Mouse (Mus musculus) embryonic facial prominence, embryonic 15.5 days (tissue): ENCODE results near the gene Slc12a1. TPM values are rescaled to one million over a fixed set of nuclear protein-coding genes. Genes with fewer than 3 reads are reported as not detected.

Experiments used
- ATAC-seq: fragments of 200-750 bp; cut with Nextera tagmentation; 2 replicates; pipeline ENCODE4 v1.8.0; 2017; ENCODE audit warnings: low read depth, moderate TSS enrichment; ENCODE audit not compliant: insufficient number of reproducible peaks, low FRiP score, low TSS enrichment
- H3K27ac ChIP-seq: fragments of 300-500 bp; sonication (generic); replicated peaks from 2 replicates; pipeline ENCODE4 v1.5.1; 2015; ENCODE audit warnings: mild to moderate bottlenecking, inconsistent platforms
- H3K27me3 ChIP-seq: fragments of 300-500 bp; sonication (generic); 2 replicates; pipeline ENCODE4 v1.6.1; 2015; ENCODE audit warnings: inconsistent platforms
- H3K36me3 ChIP-seq: fragments of 300-500 bp; sonication (generic); 2 replicates; pipeline ENCODE4 v1.6.1; 2015; ENCODE audit warnings: mild to moderate bottlenecking, inconsistent platforms
- H3K4me1 ChIP-seq: fragments of 300-500 bp; sonication (generic); 2 replicates; pipeline ENCODE4 v1.6.1; 2015; ENCODE audit warnings: inconsistent platforms
- H3K4me2 ChIP-seq: fragments of 300-500 bp; sonication (generic); replicated peaks from 2 replicates; pipeline ENCODE4 v1.6.1; 2015; ENCODE audit warnings: mild to moderate bottlenecking, inconsistent platforms
- H3K4me3 ChIP-seq: fragments of 300-500 bp; sonication (generic); replicated peaks from 2 replicates; pipeline ENCODE4 v1.5.1; 2015; ENCODE audit warnings: mild to moderate bottlenecking, inconsistent platforms
- H3K9ac ChIP-seq: fragments of 300-500 bp; sonication (generic); 2 replicates; pipeline ENCODE4 v1.6.1; 2015; ENCODE audit warnings: inconsistent platforms
- H3K9me3 ChIP-seq: fragments of 300-500 bp; sonication (generic); replicated peaks from 2 replicates; pipeline ENCODE4 v1.6.1; 2016; ENCODE audit warnings: inconsistent platforms
- WGBS: fragments of 180-500 bp; shearing (Covaris S2); methylation state at CpG from one replicate; pipeline ENCODE4 v1.1.7; 2015; 5-methylcytosine and 5-hydroxymethylcytosine counted together
- polyA plus RNA-seq: library from polyadenylated mRNA; unstranded; fragments of >200 nt; fragmentation: Nextera tagmentation; extraction: Ambion mirVana; gene quantifications from 2 replicates; pipeline ENCODE4 v1.2.1, GENCODE M21; 2015

The Slc12a1 gene
- polyA plus RNA-seq, 1 experiment from 2014 or later = not detected

GRCm38 (mm10) chr2:125211831-125212510 lies 59.7 kb downstream of the Slc12a1 start:
- 43% methylated on average over 10 of the region's 10 CpGs for WGBS
- no peak for ATAC-seq
- no peak overlapping the region for H3K4me2 ChIP-seq
- no peak overlapping the region for H3K27ac ChIP-seq
- 0 out of 2 replicates have a peak, but pooled peaks cover 8% of the 10 kb centered on the region for H3K4me1 ChIP-seq
- H3K4me3 ChIP-seq = no peak overlapping the region
- no peak overlapping the region for H3K9ac ChIP-seq
- H3K36me3 ChIP-seq = no peaks in the 10 kb centered on the region
- H3K9me3 ChIP-seq = no peaks in the 10 kb centered on the region
- no peaks in the 10 kb centered on the region for H3K27me3 ChIP-seq

GRCm38 (mm10) chr2:125214592-125214991 lies 62.3 kb downstream of the Slc12a1 start:
- no peak overlapping the region for H3K27ac ChIP-seq
- 2% methylated on average over 3 of the region's 3 CpGs for WGBS
- no peak for ATAC-seq
- no peak overlapping the region for H3K4me2 ChIP-seq
- no peaks in the 10 kb centered on the region for H3K36me3 ChIP-seq
- H3K4me1 ChIP-seq = 0 out of 2 replicates have a peak, but pooled peaks cover 8% of the 10 kb centered on the region
- no peak overlapping the region for H3K9ac ChIP-seq
- no peaks in the 10 kb centered on the region for H3K27me3 ChIP-seq
- no peak overlapping the region for H3K4me3 ChIP-seq
- no peaks in the 10 kb centered on the region for H3K9me3 ChIP-seq

- no peak overlapping the region for H3K4me2 ChIP-seq
- no peaks in the 10 kb centered on the region for H3K36me3 ChIP-seq
- H3K27me3 ChIP-seq = no peaks in the 10 kb centered on the region
- WGBS = 50% methylated on average over 6 of the region's 6 CpGs
- no peak overlapping the region for H3K9ac ChIP-seq
- H3K27ac ChIP-seq = no peak overlapping the region
- ATAC-seq = no peak
- no peaks in the 10 kb centered on the region for H3K9me3 ChIP-seq
- no peak overlapping the region for H3K4me3 ChIP-seq
- H3K4me1 ChIP-seq = no peaks in the 10 kb centered on the region
Observed at GRCm38 (mm10) chr2:125217286-125217685, 65.0 kb downstream of the Slc12a1 start.

GRCm38 (mm10) chr2:125218566-125218965 lies 66.3 kb downstream of the Slc12a1 start:
- Histone ChIP-seq H3K4me2 (no peak overlapping the region), H3K4me3 (no peak overlapping the region), H3K9me3 (no peaks in the 10 kb centered on the region), H3K4me1 (no peaks in the 10 kb centered on the region), H3K9ac (no peak overlapping the region), H3K27ac (no peak overlapping the region), H3K27me3 (no peaks in the 10 kb centered on the region), H3K36me3 (no peaks in the 10 kb centered on the region)
- 85% methylated on average over 1 of the region's 1 CpGs for WGBS
- ATAC-seq = no peak

- Histone ChIP-seq H3K4me3 (no peak overlapping the region), H3K9me3 (no peaks in the 10 kb centered on the region), H3K4me2 (no peak overlapping the region), H3K9ac (no peak overlapping the region), H3K27me3 (no peaks in the 10 kb centered on the region), H3K4me1 (no peaks in the 10 kb centered on the region), H3K36me3 (no peaks in the 10 kb centered on the region), H3K27ac (no peak overlapping the region)
- WGBS = 81% methylated on average over 3 of the region's 3 CpGs
- no peak for ATAC-seq
Observed at GRCm38 (mm10) chr2:125219268-125219667, 67.0 kb downstream of the Slc12a1 start.

- no peak overlapping the region for H3K4me2 ChIP-seq
- no peak for ATAC-seq
- 78% methylated on average over 1 of the region's 1 CpGs for WGBS
Observed at GRCm38 (mm10) chr2:125221673-125222072, 69.4 kb downstream of the Slc12a1 start.

GRCm38 (mm10) chr2:125228472-125229409 lies 76.4 kb downstream of the Slc12a1 start:
- 77% methylated on average over 11 of the region's 11 CpGs for WGBS
- ATAC-seq = no peak
- no peaks in the 10 kb centered on the region for H3K9me3 ChIP-seq

More at GRCm38 (mm10) chr2:125221673-125222072, 69.4 kb downstream of the Slc12a1 start:
- Histone ChIP-seq H3K36me3 (no peaks in the 10 kb centered on the region), H3K4me3 (no peak overlapping the region), H3K27ac (no peak overlapping the region), H3K4me1 (no peaks in the 10 kb centered on the region), H3K9ac (no peak overlapping the region), H3K9me3 (no peaks in the 10 kb centered on the region), H3K27me3 (no peaks in the 10 kb centered on the region)

GRCm38 (mm10) chr2:125232183-125232582 lies 79.9 kb downstream of the Slc12a1 start:
- Histone ChIP-seq H3K9me3 (no peaks in the 10 kb centered on the region), H3K9ac (no peak overlapping the region), H3K27ac (no peak overlapping the region), H3K36me3 (no peaks in the 10 kb centered on the region), H3K4me2 (no peak overlapping the region), H3K4me3 (no peak overlapping the region), H3K27me3 (no peaks in the 10 kb centered on the region), H3K4me1 (no peaks in the 10 kb centered on the region)
- ATAC-seq = no peak
- WGBS = 90% methylated on average over 4 of the region's 4 CpGs

More at GRCm38 (mm10) chr2:125228472-125229409, 76.4 kb downstream of the Slc12a1 start:
- H3K36me3 ChIP-seq = no peaks in the 10 kb centered on the region
- no peak overlapping the region for H3K4me2 ChIP-seq
- H3K4me1 ChIP-seq = no peaks in the 10 kb centered on the region
- H3K27me3 ChIP-seq = no peaks in the 10 kb centered on the region
- no peak overlapping the region for H3K27ac ChIP-seq
- H3K4me3 ChIP-seq = no peak overlapping the region
- H3K9ac ChIP-seq = no peak overlapping the region

- H3K4me2 ChIP-seq = no peak overlapping the region
- H3K27me3 ChIP-seq = no peaks in the 10 kb centered on the region
- no peaks in the 10 kb centered on the region for H3K4me1 ChIP-seq
- no peak for ATAC-seq
- 70% methylated on average over 2 of the region's 2 CpGs for WGBS
- H3K9ac ChIP-seq = no peak overlapping the region
- no peaks in the 10 kb centered on the region for H3K36me3 ChIP-seq
- H3K9me3 ChIP-seq = no peaks in the 10 kb centered on the region
- H3K27ac ChIP-seq = no peak overlapping the region
- H3K4me3 ChIP-seq = no peak overlapping the region
Observed at GRCm38 (mm10) chr2:125233537-125233936, 81.2 kb downstream of the Slc12a1 start.

GRCm38 (mm10) chr2:125234049-125234448 lies 81.7 kb downstream of the Slc12a1 start:
- WGBS = 85% methylated on average over 2 of the region's 2 CpGs
- no peaks in the 10 kb centered on the region for H3K4me1 ChIP-seq
- no peak overlapping the region for H3K27ac ChIP-seq
- no peak for ATAC-seq
- no peaks in the 10 kb centered on the region for H3K27me3 ChIP-seq
- no peak overlapping the region for H3K4me2 ChIP-seq
- H3K9ac ChIP-seq = no peak overlapping the region
- H3K4me3 ChIP-seq = no peak overlapping the region
- H3K9me3 ChIP-seq = no peaks in the 10 kb centered on the region
- H3K36me3 ChIP-seq = no peaks in the 10 kb centered on the region

GRCm38 (mm10) chr2:125245545-125246285 lies 93.4 kb downstream of the Slc12a1 start:
- H3K27ac ChIP-seq = no peak overlapping the region
- peaks cover 5% of the 10 kb centered on the region; the same call in 1 of the 2 replicates for H3K36me3 ChIP-seq
- H3K27me3 ChIP-seq = no peaks in the 10 kb centered on the region
- peaks cover 24% of the 10 kb centered on the region for H3K4me1 ChIP-seq
- H3K4me2 ChIP-seq = no peak overlapping the region; the same call in 1 of the 2 replicates
- no peak overlapping the region for H3K9ac ChIP-seq
- WGBS = 86% methylated on average over 3 of the region's 3 CpGs
- no peak for ATAC-seq
- no peaks in the 10 kb centered on the region for H3K9me3 ChIP-seq
- no peak overlapping the region for H3K4me3 ChIP-seq
